Mouse (Mus musculus): ENCODE measurements around the gene Zfp653. TPM values are rescaled to one million over a fixed set of nuclear protein-coding genes. Genes with fewer than 3 reads are reported as not detected.
"Not testable (repeated sequence)": the region's sequence is repeated elsewhere in the genome, so short reads cannot be mapped to it uniquely, and the experiment has no call there.

The Zfp653 gene
- total RNA-seq (2021) = 1 to 10 TPM; 8.4 to 8.7 TPM
- long read RNA-seq, experiment 1, partial matches to known transcripts = 1 of 9 reads
- long read RNA-seq, experiment 1, other reads (novel, unspliced or antisense) = 5 of 9 reads
- long read RNA-seq, experiment 2, transcript Zfp653-201 (9 exons, 2,108 nt) = major isoform, 7 of 20 reads
- long read RNA-seq, experiment 2, transcript Zfp653-202 (9 exons, 1,888 nt) = major isoform, 7 of 20 reads
- long read RNA-seq, experiment 2, partial matches to known transcripts = 2 of 20 reads
- long read RNA-seq, experiment 2, other reads (novel, unspliced or antisense) = 3 of 20 reads

DNA sequence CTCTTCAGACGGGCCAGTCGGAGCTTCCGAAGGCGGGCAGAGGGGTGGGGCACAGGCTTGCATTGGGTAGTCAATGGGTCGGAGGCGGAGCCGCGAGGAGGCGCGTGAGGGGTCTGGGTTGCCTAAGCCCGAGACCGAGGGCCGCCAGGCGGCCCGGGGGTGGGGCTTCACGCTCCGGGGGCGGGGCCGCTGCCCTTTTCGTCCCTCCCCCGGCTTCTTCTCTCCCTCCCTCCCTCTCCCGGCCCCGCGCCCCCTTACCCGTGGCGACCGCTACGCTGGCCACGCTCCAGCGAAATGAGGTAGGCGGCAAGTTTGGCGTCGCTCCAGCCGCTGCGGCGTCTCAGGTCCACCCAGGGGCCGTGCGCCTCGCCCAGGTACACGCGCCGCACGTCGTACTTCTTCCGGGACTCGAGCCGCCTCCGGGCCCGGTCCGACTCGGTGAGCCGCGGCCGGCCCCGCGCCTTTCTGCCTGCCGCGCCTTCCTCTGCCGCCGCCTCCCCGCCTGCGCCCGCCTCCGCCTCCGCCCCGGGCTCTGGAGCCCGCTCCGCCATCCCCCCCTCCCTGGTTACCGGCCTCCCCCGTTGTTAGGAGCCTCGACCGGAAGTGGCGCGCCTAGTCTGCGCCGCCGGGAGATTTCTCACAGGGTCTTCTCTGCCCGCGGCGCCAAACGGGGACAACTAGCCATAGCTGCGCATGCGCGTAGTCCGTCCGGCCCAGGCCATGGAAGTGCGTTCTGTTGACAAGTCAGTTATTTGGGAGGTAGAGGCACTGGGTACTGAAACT is at the start of gene Zfp653, which contains the start of gene Gm49318:
Gene Zfp653 (minus strand): TSS at position 586 of the 783 bp plus-strand sequence.
Gene Gm49318 (minus strand): TSS at position 469 of the 783 bp plus-strand sequence.
- peak; percentile 95 to 96 for DNase-seq (ENCODE audit: low spot score in 2 of 2)

GRCm38 (mm10) chr9:22119543-22119942 is 48.4 kb upstream of the Zfp653 start:
- DNase-seq (ENCODE audit: low spot score in 2 of 2) = no peak

DNA sequence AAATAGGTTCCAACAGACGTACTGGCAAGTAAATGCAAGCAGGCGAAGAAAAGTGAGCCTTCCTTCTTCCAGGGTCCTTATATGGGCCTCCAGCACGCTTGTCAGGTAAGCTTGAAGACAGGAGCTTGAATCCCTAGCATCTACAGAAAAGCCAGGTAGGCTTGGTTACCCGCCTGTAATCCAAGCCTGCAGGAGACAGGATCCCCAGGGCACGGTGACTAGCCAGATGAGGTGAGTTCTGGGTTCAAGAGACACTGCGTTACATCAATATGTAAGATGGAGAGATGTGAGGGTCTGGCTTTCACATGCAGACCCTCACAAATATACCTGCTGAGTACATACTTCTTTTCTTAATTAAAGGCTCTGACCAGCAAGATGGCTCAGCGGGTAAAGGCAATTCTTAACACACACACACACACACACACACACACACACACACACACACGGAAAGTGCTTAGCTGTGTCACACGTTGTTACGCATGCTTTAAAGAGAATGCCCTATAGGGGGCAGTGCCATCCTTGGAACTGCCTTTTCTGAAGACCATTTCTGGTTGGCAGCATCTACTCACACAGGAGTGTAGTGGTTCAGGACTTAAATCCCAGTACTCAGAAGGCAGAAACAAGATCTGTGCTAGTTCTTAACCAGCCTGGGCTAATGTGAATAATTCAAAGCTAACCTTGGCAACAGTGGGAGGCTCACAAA is 46.7 kb upstream of the Zfp653 start:
- DNase-seq (ENCODE audit: low spot score in 2 of 2) = peak in 1 of 2 experiments; percentile 30

DNA sequence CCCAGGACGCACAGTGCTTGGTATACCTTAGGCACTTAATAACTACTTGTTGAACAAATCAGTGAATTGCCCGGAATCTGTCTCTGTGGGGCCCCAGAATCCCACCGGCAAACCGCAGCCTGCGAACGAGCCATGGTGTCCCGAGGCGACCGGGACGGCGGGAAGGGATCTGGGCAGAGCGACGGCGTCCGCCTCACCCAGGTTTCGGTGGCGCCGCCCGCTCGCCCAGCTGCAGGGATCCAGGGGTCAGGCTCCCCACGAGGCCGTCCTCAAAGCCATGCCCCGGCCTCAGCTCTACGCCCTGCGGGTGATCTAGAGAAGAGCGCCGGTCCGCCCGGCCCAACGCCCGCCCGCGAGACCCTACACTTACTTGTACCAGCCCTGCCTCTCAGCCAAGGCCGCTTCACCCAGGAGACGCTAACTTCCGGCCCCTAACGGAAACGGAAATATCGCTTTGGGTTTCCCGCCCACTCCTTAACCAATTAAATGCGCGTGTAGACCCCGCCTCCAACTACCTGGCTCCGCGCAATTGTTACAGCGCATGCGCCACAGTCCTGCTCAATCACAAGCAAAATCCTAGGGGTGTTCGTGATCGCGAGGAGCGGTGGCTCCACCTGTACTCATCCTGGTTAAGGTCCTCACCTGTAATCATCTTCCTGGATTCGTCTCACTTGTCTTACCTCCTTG is 45.7 kb upstream of the Zfp653 start, which contains the start of gene Elof1:
Gene Elof1 (minus strand): TSS at position 433 of the 687 bp plus-strand sequence.
- peak; percentile 83 to 85 for DNase-seq (ENCODE audit: low spot score in 2 of 2)

DNA sequence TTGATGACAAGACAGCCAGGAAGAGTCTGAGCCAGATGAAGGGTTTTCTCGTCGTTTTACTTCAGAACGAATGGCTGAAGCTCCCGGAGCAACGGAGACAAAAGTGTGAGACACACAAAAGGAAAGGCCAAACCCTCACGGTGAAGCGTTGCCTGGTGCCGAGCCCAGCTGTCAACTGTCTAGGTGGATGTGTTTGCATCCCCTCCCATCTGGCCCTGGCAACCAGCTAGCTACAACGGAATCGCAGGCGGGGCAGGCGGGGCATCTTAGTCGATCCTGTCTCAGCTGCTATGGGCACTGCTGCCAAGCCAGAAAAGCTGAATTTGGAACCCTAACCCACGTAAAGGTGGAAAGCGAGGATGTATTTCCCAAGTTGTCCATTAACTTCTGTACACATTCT is 44.9 kb upstream of the Zfp653 start:
- no peak for DNase-seq (ENCODE audit: low spot score in 2 of 2)

GRCm38 (mm10) chr9:22115635-22116034 is 44.5 kb upstream of the Zfp653 start:
- no peak for DNase-seq (ENCODE audit: low spot score in 2 of 2)

DNA sequence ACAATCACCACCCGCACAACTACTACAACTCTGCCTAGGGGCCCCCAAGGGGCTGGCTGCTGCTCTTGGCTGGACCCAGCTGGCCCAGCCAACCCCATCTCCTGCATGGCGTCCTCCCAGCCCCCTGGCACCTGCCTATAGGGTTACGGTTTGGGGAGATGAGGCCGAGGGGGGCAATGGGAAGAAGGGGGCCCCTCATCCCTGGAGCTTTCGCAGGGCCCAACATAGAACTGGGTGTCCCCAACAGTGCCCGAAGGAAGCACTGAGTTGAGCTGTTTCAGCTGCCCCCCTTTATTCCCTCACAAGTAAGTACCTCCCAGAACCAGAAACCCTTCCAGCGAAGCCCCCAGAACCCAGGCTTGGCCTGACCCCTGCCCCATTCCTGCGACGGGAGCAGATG is 37.0 kb upstream of the Zfp653 start:
- no peak for DNase-seq (ENCODE audit: low spot score in 2 of 2)

- no peak for DNase-seq (ENCODE audit: low spot score in 2 of 2)
Observed at GRCm38 (mm10) chr9:22099922-22100321, 28.7 kb upstream of the Zfp653 start.

DNA sequence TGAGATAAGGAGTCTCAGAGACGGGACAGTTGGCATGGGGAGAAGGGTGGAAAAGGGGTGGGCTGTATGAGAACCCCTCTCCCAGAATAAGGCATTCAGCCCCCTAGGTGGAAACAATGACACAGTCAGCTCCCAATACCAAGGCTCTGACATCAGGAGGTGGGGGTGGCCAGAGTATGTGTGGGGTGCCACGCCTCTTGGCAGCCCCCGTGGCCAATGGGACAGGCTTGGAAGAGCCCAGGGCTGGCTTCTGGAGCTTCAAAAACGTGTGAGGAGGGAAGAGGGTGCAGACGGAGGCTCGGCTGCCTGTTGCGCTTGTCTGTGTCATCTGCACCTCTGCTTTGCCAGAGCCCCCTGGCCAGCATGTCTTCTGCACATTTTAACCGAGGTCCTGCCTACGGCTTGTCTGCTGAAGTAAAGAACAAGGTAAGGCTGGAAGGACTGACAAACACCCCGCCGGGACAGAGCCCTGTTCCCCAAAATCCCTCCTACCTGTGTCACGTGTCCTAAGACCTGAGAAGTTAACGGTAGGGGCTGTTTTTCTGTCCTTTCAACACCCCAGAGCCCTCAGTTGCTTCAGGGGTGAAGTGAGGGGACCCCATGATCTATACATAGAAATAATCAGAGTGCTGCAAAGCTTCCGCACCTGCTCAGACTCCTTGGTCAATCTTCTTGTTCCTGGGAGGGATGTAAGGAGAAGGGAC is 28.0 kb upstream of the Zfp653 start, which contains the start of gene Cnn1:
Gene Cnn1 (plus strand): TSS at position 224 of the 704 bp plus-strand sequence.
- DNase-seq (ENCODE audit: low spot score in 2 of 2) = no peak

DNA sequence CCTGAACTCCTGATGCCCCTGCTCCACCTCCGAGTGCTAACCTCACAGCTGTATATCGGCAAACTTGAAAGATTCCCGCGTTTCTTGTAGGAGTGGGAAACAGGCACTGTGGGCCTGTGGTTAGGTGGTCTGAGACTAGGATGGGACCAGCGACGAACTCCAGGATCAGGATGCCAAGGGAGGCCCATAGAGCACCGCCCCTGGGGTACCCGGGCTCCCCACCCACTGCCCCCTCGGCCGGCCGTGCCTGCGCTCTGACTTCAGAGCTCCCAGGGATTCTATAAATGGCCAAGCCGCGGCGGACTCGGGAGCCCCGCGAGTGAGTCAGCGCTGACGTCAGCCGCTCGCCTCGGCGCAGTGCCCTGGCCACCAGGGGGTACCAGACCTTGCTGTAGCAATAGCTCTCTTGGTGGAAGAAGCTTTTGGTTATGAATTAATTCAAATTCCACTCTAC is 24.7 kb upstream of the Zfp653 start:
- DNase-seq (ENCODE audit: low spot score in 2 of 2) = peak; percentile 83 to 89

- DNase-seq (ENCODE audit: low spot score in 2 of 2) = no peak
Observed at GRCm38 (mm10) chr9:22092746-22093145, 21.6 kb upstream of the Zfp653 start.

GRCm38 (mm10) chr9:22089986-22090385 is 18.8 kb upstream of the Zfp653 start:
- peak in 1 of 2 experiments; percentile 26 for DNase-seq (ENCODE audit: low spot score in 2 of 2)

DNA sequence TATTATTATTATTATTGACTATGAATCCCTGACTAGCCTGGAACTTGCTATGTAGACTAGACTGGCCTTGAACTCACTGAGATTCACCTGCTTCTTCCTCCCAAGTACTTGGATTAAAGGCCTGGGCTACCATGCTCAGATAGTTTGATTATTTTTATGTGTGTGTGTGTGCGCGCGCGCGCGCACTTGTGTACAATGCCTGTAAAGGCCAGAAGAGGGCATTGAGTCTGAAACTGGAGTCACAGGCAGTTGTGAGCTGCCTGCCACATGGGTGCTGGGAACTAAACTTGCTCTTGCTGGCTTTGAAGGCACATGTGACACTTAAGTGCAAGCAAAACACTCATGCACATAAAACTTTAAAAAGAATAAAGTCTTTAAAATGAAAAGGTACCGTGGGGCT is 18.1 kb upstream of the Zfp653 start:
- DNase-seq (ENCODE audit: low spot score in 2 of 2) = no peak

DNA sequence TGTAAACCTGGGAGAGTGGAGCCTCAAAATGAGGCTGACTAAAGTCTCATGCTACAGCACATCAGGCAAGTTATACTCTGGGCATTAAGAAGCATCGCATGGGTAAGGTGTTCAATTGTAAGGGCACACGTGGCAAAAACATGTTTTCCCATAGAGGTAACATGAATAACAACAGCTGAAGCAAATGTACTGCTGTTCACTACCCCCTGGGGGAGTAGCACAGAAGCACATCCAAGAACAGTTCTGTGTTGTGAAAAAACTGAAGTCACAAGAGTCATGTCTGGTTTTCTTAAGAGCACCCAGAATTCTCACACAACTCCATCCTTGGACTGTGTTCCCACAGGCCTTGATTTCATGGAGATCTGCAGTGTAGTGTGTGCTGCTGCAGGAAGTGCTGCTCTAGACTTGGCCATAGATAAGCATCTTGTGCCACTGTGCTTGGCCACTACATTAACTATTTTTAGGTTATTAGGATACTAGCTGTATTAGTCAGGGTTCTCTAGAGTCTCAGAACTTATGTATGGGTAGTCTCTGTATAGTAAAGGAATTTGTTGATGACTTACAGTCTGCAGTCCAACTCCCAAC is 15.9 kb upstream of the Zfp653 start:
- no peak for DNase-seq (ENCODE audit: low spot score in 2 of 2)

GRCm38 (mm10) chr9:22086012-22086411 is 14.8 kb upstream of the Zfp653 start:
- DNase-seq (ENCODE audit: low spot score in 2 of 2) = no peak

GRCm38 (mm10) chr9:22085022-22085834 is 14.1 kb upstream of the Zfp653 start, which contains the start of gene Ecsit:
Ecsit (minus strand) TSS chr9:22085438.
- peak; percentile 80 to 83 for DNase-seq (ENCODE audit: low spot score in 2 of 2)

GRCm38 (mm10) chr9:22084667-22085021 is 13.5 kb upstream of the Zfp653 start:
- DNase-seq (ENCODE audit: low spot score in 2 of 2) = no peak

GRCm38 (mm10) chr9:22076223-22076622 is 5.0 kb upstream of the Zfp653 start:
- no peak for DNase-seq (ENCODE audit: low spot score in 2 of 2)

- DNase-seq (ENCODE audit: low spot score in 2 of 2) = not testable (repeated sequence)
Observed at GRCm38 (mm10) chr9:22075778-22076177, 4.6 kb upstream of the Zfp653 start.
